Mouse (Mus musculus) kidney, adult 9 months (tissue): ENCODE data around the gene Ctdsp2.

Experiments
- DNase-seq: peaks from one replicate; pipeline ENCODE4 v3.0.0; 2022

Gene Ctdsp2

DNA sequence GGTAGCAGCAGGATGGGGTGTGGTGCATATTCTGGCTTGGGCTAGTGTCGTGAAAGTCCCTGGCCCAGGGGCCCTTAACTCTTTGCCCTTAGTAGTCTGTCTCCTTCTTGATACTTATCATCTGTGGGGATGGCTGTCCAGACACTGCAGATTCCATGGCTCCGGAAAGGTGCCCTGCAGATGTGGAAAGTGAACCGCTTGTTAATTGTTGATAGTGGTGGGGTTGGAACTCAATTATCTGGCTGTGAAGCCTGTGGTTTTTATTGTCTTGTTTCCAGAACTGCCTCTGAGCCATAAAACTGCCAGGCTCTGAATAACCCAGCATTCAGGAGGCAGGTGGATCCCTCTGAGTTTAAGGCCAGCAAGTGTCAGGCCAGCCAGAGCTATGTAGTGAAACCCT, 13.2 kb downstream of the Ctdsp2 start:
- DNase-seq = no peak

GRCm38 (mm10) chr10:126993621-126994020, 15.1 kb downstream of the Ctdsp2 start:
- no peak for DNase-seq

DNA sequence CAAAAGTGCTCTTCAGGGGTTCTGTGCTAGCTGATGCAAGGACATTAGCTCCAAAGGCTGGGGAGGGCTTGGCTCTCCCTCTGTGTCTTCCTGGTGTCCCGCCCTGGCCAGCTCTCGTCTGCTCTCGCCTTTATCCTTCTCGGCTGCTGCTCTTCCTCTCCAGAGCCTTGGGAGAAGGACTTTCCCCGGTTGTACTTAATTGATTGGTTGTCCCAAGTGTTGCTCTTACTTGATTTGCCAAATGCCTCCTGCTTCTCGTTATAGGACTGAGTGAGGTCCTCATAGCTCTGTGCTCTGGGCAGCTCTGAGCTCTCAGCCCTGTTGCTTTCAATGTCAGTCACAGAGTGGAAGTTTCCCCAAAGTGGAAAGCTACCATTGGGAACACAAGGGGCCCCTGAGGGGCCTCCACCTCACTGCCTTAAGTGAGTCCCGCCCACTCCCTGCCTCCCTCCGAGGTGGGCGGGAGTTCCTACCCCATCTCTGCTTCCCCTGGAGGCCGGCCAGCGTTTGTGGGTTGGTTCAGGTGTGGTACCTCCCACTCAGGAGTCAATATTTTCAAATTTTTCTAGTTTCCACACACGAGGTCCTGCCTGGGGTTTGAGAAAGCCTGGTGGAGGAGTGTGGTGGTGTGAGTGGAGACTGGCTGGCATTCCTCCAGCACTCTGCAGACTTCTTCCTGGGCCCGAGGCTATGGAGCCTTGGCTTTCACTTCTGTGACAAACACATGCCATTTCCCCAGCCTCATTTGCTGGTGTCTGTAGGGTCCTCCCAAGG, 19.0 kb downstream of the Ctdsp2 start:
- DNase-seq = peak; percentile 32

GRCm38 (mm10) chr10:127000529-127000928, 22.0 kb downstream of the Ctdsp2 start, which contains the start of gene Avil:
TSS of gene Avil (plus strand) at chr10:127000709.
- DNase-seq = no peak

GRCm38 (mm10) chr10:127001297-127001696, 22.8 kb downstream of the Ctdsp2 start:
- no peak for DNase-seq

DNA sequence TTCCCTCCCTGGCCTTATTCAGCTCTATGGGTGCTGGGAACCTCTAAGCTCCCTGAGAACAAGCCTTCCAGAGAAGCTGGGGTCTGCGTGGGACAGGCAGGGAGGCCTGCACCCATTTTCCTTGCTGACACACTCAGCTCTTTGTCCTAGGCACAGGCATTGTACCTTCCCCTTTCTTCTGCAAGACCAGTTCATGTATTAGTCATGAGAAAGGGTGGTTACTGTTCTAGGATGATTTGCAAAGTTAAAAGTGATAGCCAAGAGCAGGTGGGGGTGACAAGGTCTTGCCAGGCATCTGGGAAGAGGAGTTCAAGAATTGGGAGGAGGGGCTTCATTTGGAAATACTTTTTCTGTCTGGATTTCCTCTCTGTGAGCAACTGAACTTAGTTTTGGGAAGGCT, 23.5 kb downstream of the Ctdsp2 start:
- no peak for DNase-seq

GRCm38 (mm10) chr10:127002765-127003164, 24.2 kb downstream of the Ctdsp2 start:
- no peak for DNase-seq

GRCm38 (mm10) chr10:127003334-127003733, 24.8 kb downstream of the Ctdsp2 start:
- no peak for DNase-seq

DNA sequence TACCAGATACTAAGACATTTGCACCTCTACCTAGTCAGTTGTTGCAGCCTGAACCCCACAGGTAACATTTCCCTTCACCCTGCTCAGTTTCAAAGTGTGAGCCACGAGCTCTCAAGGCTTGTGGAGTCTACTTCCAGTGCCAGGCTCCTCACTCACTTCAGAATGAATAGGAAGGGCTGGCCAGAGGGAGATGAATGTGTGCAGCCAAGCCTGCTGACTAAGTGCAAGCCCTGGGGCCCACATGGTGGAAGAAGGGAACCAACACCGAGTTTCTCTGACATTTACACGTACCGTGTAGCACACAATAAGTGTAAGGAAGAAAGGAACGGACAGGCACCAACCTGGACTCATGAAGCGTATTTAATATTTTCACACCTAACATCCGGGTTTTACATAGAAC, 25.3 kb downstream of the Ctdsp2 start:
- DNase-seq = no peak

DNA sequence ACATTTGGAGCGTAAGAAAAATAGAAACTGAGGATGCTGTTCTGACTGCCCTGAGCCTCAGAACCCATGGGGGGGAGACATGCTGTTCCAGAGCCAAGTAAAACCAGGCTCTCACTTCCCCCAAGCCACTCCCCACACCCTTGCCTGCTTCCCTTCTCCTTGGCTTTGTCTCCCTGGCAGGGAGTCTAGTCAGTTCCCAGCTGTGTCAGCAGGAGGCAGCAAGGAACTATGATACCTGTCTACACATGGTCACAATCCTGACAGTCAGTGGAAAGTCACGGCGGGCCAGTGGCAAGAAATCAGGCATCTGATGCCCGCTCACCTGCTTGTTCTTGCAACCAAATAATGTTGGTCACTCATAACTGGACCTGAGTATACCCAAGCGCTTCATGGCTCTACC, 38.0 kb downstream of the Ctdsp2 start:
- peak; percentile 73 for DNase-seq

- DNase-seq = no peak
These were observed 38.6 kb downstream of the Ctdsp2 start for GRCm38 (mm10) chr10:127017071-127017470.

GRCm38 (mm10) chr10:127018422-127018821, 39.9 kb downstream of the Ctdsp2 start:
- DNase-seq = no peak

DNA sequence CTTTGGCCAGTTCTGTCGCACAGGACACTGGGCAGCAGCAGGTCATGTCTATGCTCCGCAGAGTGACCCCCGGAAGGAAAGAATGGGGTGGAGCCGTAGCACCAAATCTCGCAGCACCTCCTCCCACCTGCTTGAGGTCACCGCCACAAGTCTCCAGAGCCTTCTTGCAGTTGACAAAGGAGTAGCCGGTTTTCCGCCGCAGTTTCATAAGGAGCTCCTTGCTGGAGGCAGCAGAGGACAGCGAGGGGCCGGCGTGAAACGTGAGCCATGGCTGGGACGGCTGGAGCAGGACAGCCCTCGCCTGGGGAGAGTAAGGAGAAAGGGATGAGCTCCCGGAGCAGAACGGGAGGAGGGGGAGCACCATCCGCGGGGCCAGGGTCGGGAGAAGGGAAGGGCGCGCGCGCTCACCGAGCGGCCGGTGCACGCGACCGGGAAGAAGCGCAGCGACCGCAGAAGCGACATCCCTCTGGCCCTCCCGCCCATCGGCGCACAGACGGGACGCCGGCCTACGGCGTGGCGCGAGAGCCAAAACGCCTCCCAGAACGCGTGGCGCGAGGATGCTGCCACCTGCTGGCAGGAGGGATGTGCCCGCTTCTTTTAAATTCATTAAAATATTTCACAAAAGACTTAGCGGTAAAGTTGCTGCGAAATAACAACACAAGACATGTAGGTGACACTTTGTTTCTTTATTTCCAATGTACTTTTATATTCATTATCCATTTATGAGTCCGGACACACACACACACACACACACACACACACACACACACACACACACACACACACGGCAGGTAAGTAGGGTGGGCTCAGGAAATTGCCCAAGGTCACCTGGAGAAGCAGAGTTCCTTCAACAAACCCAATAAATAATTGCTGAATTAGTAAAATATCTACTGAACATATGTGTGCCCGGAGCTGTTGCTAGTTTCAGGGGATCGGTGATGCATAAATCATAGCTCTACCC, 52.1 kb downstream of the Ctdsp2 start, which contains the start of gene Tsfm:
Gene Tsfm (minus strand): TSS at position 505 of the 961 bp plus-strand sequence.
- peak; percentile 91 for DNase-seq

DNA sequence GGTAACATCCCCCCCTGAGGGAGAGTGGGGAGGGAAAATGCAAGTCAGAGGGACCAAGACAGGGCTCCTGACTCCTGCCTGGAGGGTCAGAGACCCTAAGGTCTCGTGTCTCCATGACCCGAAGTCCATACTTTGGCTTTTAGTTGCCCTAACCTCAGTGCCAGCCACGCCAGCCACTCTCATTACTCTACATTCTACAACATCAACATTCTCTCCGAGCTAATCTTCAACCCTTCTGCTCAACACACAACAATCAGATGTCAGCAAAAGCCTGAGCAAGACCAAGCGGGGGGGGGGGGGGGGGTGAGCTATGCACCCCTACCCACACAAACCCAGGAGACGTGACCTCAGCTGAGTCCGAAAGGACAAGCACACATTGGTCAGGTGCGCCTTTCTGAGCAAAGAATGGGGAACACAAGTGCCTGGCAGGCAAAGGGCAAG, 54.8 kb downstream of the Ctdsp2 start:
- peak; percentile 90 for DNase-seq

GRCm38 (mm10) chr10:127036273-127036672, 57.8 kb downstream of the Ctdsp2 start:
- DNase-seq = peak; percentile 91

DNA sequence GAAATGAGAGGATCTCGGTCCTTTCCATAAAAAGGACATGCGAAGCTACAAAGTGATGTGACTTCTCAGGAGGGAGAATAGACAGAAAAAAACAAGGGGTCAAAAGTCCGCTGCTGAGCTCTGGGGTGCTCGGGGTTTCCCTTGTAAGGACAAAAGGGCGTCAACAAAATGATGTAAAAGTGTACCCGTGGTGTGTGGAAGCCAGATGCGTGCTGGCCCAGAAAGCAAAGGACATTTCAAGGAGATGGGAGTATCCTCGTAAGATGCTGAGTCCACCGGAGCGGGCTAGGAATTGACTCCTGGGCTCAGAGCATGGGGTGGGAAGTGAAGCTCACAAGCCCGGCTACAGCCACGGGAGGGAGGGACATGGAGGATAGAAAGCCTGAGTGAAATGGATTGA, 59.1 kb downstream of the Ctdsp2 start:
- DNase-seq = peak; percentile 81

- DNase-seq = no peak
These were observed 62.2 kb downstream of the Ctdsp2 start for GRCm38 (mm10) chr10:127040569-127041214.

GRCm38 (mm10) chr10:127041274-127041766, 62.8 kb downstream of the Ctdsp2 start, which contains the start of the genes Mettl1 and Eef1akmt3:
TSS of gene Mettl1 (plus strand) at chr10:127041414.
TSS of gene Eef1akmt3 (minus strand) at chr10:127041513.
- DNase-seq = peak; percentile 57

DNA sequence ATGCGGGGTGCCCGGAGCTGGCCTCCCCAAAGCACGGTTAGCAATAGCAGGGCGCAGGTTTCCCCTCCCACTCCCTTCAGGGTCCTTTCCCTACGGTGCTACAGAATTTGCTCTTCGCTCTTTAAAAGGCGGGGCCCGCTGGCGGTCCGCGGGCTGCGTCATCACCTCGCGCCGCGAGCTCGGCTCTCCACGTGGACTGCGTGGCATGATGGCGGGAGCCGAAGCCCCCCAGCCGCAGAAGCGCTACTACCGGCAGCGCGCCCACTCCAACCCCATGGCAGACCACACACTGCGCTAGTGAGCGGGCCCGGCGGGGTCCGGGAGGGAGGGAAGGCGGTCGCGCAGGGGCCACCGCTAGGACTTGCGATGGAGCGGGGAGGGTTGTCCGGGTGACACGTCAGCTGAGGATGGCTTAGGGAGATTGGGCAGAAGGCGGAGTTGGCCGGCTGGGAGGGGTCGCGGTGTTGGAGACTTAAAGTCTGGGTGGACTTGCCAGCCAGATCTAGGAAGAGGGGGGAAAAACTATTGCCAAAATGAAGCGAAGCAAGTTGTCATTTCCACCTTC, 63.3 kb downstream of the Ctdsp2 start:
- peak; percentile 91 for DNase-seq

GRCm38 (mm10) chr10:127042468-127043115, 64.1 kb downstream of the Ctdsp2 start:
- no peak for DNase-seq

GRCm38 (mm10) chr10:127043187-127043586, 64.7 kb downstream of the Ctdsp2 start:
- peak; percentile 96 for DNase-seq

DNA sequence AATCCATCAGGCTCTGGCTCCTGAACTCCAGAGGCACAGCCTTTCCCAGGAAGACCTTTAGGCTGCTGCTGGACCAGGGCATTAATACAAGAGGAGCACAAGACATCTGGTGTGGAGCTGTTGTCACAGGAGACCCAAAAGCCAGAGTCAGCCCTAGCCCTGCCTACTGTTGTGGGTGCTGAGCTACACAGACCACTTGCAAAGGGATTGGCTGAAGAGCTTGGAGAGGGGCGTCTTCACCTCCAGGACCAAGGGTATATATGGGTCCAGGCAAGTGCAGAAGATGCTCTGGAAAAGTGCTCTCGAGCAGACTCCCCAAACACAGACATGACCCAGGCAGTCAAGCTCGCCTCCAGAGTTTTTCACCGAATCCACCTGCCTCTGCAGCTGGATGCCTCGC, 69.4 kb downstream of the Ctdsp2 start, which contains the start of gene Cyp27b1:
Gene Cyp27b1 (plus strand): TSS at position 297 of the 400 bp plus-strand sequence.
- no peak for DNase-seq
